ENCODE assay signal across 15 mouse cellular contexts in genomic region chr16:24202653-24203052, GRCm38 (mm10).
"Had no signal": no experiment of that assay in that cellular context is flagged by ENCODE, and none has a peak within 500 bp of the region (broad histone marks: within the 10 kb centered on the region; RNA-seq: fewer than 3 reads in every experiment).

No protein-coding gene starts in this region.

- H3K4me3 ChIP-seq: kidney, embryonic 15.5 days; left cerebral cortex, adult 2 months; limb, embryonic 15.5 days; liver, embryonic 13.5 days; neural tube, embryonic 13.5 days had no signal

- H3K9ac ChIP-seq: kidney, embryonic 15.5 days; limb, embryonic 15.5 days; liver, embryonic 13.5 days; lung, embryonic 14.5 days; neural tube, embryonic 13.5 days had no signal

- H3K27ac ChIP-seq: kidney, embryonic 15.5 days; left cerebral cortex, adult 2 months; limb, embryonic 15.5 days; liver, embryonic 13.5 days; neural tube, embryonic 13.5 days; stomach, postnatal 0 days had no signal

- H3K9me3 ChIP-seq: kidney, embryonic 15.5 days; limb, embryonic 15.5 days; liver, embryonic 13.5 days; neural tube, embryonic 13.5 days had no signal

- ATAC-seq: intestine, embryonic 16.5 days had no signal

- H3K27me3 ChIP-seq: kidney, embryonic 15.5 days; limb, embryonic 15.5 days; liver, embryonic 13.5 days; neural tube, embryonic 13.5 days had no signal

- DNase-seq: kidney, adult 2 months; kidney, postnatal 14 days; liver, embryonic 13.5 days; lung, embryonic 14.5 days; lung, postnatal 4 days; midbrain, embryonic 14.5 days; right cerebral cortex, adult 18-20 months; right cerebral cortex, postnatal 25 days; thymus, postnatal 14 days had no signal

- H3K4me2 ChIP-seq: kidney, embryonic 15.5 days; limb, embryonic 15.5 days; liver, embryonic 13.5 days; lung, embryonic 14.5 days; neural tube, embryonic 13.5 days had no signal

- H3K36me3 ChIP-seq: kidney, embryonic 15.5 days; limb, embryonic 15.5 days; liver, embryonic 13.5 days; neural tube, embryonic 13.5 days had no signal
